Mouse (Mus musculus): Measurements from ENCODE around the gene Dip2c. TPM values are rescaled to one million over a fixed set of nuclear protein-coding genes. Genes with fewer than 3 reads are reported as not detected.

Dip2c gene
- total RNA-seq (2021) = 10 to 100 TPM; 63.2 to 67.0 TPM

- peak; percentile 91 for DNase-seq
These were observed at the start of gene Dip2c for GRCm38 (mm10) chr13:9276322-9276855. Gene Dip2c, plus strand, starts transcription at chr13:9276528.

GRCm38 (mm10) chr13:9227078-9227477, 49.2 kb upstream of the Dip2c start:
- DNase-seq = no peak

GRCm38 (mm10) chr13:9237495-9237894, 38.8 kb upstream of the Dip2c start:
- DNase-seq = no peak

- no peak for DNase-seq
These were observed 37.2 kb upstream of the Dip2c start for GRCm38 (mm10) chr13:9239127-9239526.

GRCm38 (mm10) chr13:9239631-9240236, 36.6 kb upstream of the Dip2c start:
- no peak for DNase-seq

- DNase-seq = no peak
These were observed 14.6 kb upstream of the Dip2c start for GRCm38 (mm10) chr13:9261748-9262147.

GRCm38 (mm10) chr13:9265516-9265915, 10.8 kb upstream of the Dip2c start:
- no peak for DNase-seq

- DNase-seq = peak; percentile 64
These were observed 710 bp downstream of the Dip2c start for GRCm38 (mm10) chr13:9276856-9277620.

- peak; percentile 35 for DNase-seq
These were observed 1.3 kb downstream of the Dip2c start for GRCm38 (mm10) chr13:9277621-9277960.

GRCm38 (mm10) chr13:9278636-9279035, 2.3 kb downstream of the Dip2c start:
- DNase-seq = no peak

- DNase-seq = no peak
These were observed 6.7 kb downstream of the Dip2c start for GRCm38 (mm10) chr13:9283050-9283449.

- DNase-seq = no peak
These were observed 13.6 kb downstream of the Dip2c start for GRCm38 (mm10) chr13:9289916-9290315.

- DNase-seq = no peak
These were observed 20.0 kb downstream of the Dip2c start for GRCm38 (mm10) chr13:9296285-9296684.

- DNase-seq = no peak
These were observed 20.9 kb downstream of the Dip2c start for GRCm38 (mm10) chr13:9297266-9297665.

GRCm38 (mm10) chr13:9297689-9298088, 21.4 kb downstream of the Dip2c start:
- no peak for DNase-seq

- DNase-seq = no peak
These were observed 23.3 kb downstream of the Dip2c start for GRCm38 (mm10) chr13:9299657-9300056.

- no peak for DNase-seq
These were observed 32.5 kb downstream of the Dip2c start for GRCm38 (mm10) chr13:9308863-9309262.

GRCm38 (mm10) chr13:9310806-9311205, 34.5 kb downstream of the Dip2c start:
- no peak for DNase-seq

GRCm38 (mm10) chr13:9312916-9313315, 36.6 kb downstream of the Dip2c start:
- no peak for DNase-seq

- peak; percentile 80 for DNase-seq
These were observed 37.9 kb downstream of the Dip2c start for GRCm38 (mm10) chr13:9314099-9314712.

- no peak for DNase-seq
These were observed 38.4 kb downstream of the Dip2c start for GRCm38 (mm10) chr13:9314713-9315112.

GRCm38 (mm10) chr13:9319745-9320144, 43.4 kb downstream of the Dip2c start:
- no peak for DNase-seq

GRCm38 (mm10) chr13:9325262-9325661, 48.9 kb downstream of the Dip2c start:
- DNase-seq = no peak
